Mouse (Mus musculus): ENCODE measurements around the gene Phc3. TPM values are rescaled to one million over a fixed set of nuclear protein-coding genes. Genes with fewer than 3 reads are reported as not detected.

Phc3 gene
- polyA plus RNA-seq, 1 experiment from 2014 or later: 7.8 TPM

Other genes with a start within 250 kb of the Phc3 start
- gene Samd7, start 223.1 kb downstream of the Phc3 start, polyA plus RNA-seq (2015; fragmentation: Nextera tagmentation; extraction: Ambion mirVana): 0.05 and 0.12 TPM in 2 replicates
- 82.8 and 83.6 TPM in 2 replicates for gene Sec62, start 176.5 kb downstream of the Phc3 start, polyA plus RNA-seq (2015; fragmentation: Nextera tagmentation; extraction: Ambion mirVana)
- 1.1 and 1.2 TPM in 2 replicates for gene Gpr160, start 113.5 kb downstream of the Phc3 start, polyA plus RNA-seq (2015; fragmentation: Nextera tagmentation; extraction: Ambion mirVana)
- gene Prkci, start 26.3 kb upstream of the Phc3 start, polyA plus RNA-seq (2015; fragmentation: Nextera tagmentation; extraction: Ambion mirVana): 25.4 and 25.5 TPM in 2 replicates
- 29.9 and 32.4 TPM in 2 replicates for gene Skil, start 125.6 kb upstream of the Phc3 start, polyA plus RNA-seq (2015; fragmentation: Nextera tagmentation; extraction: Ambion mirVana)
- 37.3 and 41.4 TPM in 2 replicates for gene Cldn11, start 180.5 kb upstream of the Phc3 start, polyA plus RNA-seq (2015; fragmentation: Nextera tagmentation; extraction: Ambion mirVana)

Measured in midbrain, embryonic 16.5 days (tissue).